Mouse (Mus musculus): ENCODE results near the gene Otos.

DNA sequence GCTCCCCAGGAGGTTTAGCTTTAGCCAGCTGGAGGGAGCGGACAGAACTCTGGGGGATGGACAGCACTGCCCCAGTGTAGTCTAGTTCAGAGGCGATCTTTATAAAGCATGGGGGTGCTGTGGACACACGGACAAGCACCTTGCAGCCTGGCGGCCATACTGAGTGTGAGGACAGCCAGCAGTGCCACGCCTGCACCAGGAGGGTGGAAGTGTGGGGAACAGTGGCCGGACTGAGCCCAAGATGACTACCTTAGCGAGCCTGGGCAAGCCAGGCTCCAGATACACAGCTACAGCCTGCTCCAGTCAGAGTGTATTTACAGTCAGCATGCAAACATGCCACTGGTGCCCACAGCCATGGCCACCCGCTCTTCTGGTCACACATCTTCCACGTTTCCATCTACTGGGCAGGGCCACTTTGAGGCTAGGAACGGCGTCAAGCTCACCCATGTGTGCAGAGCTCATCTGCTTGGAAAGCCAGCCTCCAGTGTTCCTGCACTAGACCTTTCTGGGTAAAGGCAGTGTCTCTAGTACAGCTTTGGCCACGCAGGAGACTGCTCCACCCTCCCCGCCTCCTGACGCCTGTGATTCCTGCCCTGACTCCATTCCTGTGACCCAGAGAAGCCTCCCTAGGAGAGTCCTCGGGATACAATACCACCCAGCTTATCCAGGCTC lies 11.0 kb downstream of the Otos start:
- no peak for TF ChIP-seq CTCF (IDR thresholded peaks at IDR 0.05; ENCODE audit: low read depth)
- TF ChIP-seq EP300 (IDR thresholded peaks at IDR 0.05; ENCODE audit: low read depth): no peak
